Mouse (Mus musculus) c-Kit-positive CD71-negative TER-119-negative erythroid progenitor cells, embryonic 14.5 days (primary cell): ENCODE measurements around the gene Etv4.

Experiments
- DNase-seq: peaks from one replicate; pipeline ENCODE4 v3.0.0-alpha.2; 2013; ENCODE audit warnings: low read depth

Gene Etv4

DNA sequence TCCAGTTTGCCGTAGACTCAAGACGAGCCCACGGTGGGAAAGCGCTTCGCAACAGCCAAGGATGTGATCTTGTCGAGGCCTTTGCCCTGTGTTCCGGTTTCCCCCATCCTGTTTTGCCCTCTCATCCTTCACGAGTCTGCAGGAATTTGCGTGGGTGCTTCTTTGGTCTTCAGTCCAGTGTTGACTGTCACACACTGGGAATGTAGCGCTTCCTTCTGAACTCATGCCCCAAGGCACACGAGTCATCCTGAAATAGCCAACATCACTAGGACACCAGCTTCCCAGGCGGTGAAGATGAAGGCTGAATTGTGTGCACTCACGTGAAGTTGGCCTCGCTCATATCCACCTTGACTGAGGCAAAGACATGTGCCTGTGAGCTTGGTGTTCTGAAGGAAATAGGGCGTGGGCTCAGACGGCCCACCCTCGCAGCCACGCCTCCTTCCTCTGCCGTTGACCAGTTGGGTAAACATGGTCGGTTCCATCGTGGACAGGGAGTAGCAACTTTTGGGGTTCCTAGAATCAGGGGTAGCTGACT is 65.1 kb downstream of the Etv4 start:
- DNase-seq: no peak
